Comparison of ENCODE assay signal across 9 mouse cellular contexts in genomic region chr13:58638950-58639349, GRCm38 (mm10). TPM values are rescaled to one million over a fixed set of nuclear protein-coding genes. Genes with fewer than 3 reads are reported as not detected.
DNase-seq lines count a peak whose midpoint lies in the region; ATAC-seq and TF ChIP-seq lines count a peak whose summit lies in the region.
"Had no signal": no experiment of that assay in that cellular context is flagged by ENCODE, and none has a peak within 500 bp of the region (broad histone marks: within the 10 kb centered on the region; RNA-seq: fewer than 3 reads in every experiment).

No protein-coding gene starts in this region.

- peak; percentile 32 for DNase-seq in adrenal gland, postnatal 14 days
- peak; percentile 26 to 69 for DNase-seq in kidney, postnatal 36 days
- peak; percentile 32 for DNase-seq in lung, postnatal 0 days (ENCODE audit: low spot score)
- peak; percentile 66 for DNase-seq in right cerebral cortex, postnatal 25 days
- DNase-seq in thymus, adult 18-20 months, result no peak
- DNase-seq: liver, embryonic 13.5 days had no signal

- H3K36me3 ChIP-seq in intestine, postnatal 0 days (ENCODE audit: control insufficient read depth, insufficient read depth), result no peaks in the 10 kb centered on the region
- no peaks in the 10 kb centered on the region for H3K36me3 ChIP-seq in intestine, embryonic 15.5 days
- H3K36me3 ChIP-seq in forebrain, embryonic 12.5 days (replicated peaks), result no peaks in the 10 kb centered on the region
- no peaks in the 10 kb centered on the region for H3K36me3 ChIP-seq in lung, postnatal 0 days (ENCODE audit: insufficient read depth, low read length)
- H3K36me3 ChIP-seq: liver, embryonic 13.5 days had no signal

- peak; percentile 70 for TF ChIP-seq CTCF in intestine, postnatal 0 days (IDR thresholded peaks at IDR 0.05; ENCODE audit: low read depth)
- TF ChIP-seq CTCF in lung, postnatal 0 days (IDR thresholded peaks at IDR 0.05), result peak; percentile 59

- TF ChIP-seq EP300 in lung, postnatal 0 days (IDR thresholded peaks at IDR 0.05), result no peak

- WGBS in intestine, postnatal 0 days, result 36% methylated on average over 4 of the region's 4 CpGs
- 37% methylated on average over 4 of the region's 4 CpGs for WGBS in intestine, embryonic 15.5 days
- WGBS in forebrain, embryonic 12.5 days, result 46% methylated on average over 4 of the region's 4 CpGs
- WGBS in lung, postnatal 0 days, result 31% methylated on average over 4 of the region's 4 CpGs

- H3K27ac ChIP-seq in intestine, postnatal 0 days (ENCODE audit: low read depth, low read length), result no peak overlapping the region
- H3K27ac ChIP-seq in intestine, embryonic 15.5 days, result no peak overlapping the region
- no peak overlapping the region for H3K27ac ChIP-seq in forebrain, embryonic 12.5 days
- H3K27ac ChIP-seq in lung, postnatal 0 days (ENCODE audit: low read length), result no peak overlapping the region
- H3K27ac ChIP-seq: liver, embryonic 13.5 days had no signal

- no peaks in the 10 kb centered on the region for H3K27me3 ChIP-seq in intestine, postnatal 0 days (replicated peaks; ENCODE audit: control insufficient read depth, insufficient read depth, low read length)
- H3K27me3 ChIP-seq in intestine, embryonic 15.5 days (replicated peaks), result no peaks in the 10 kb centered on the region
- peaks cover 7% of the 10 kb centered on the region; the same call in 1 of the 2 replicates for H3K27me3 ChIP-seq in forebrain, embryonic 12.5 days
- H3K27me3 ChIP-seq in lung, postnatal 0 days (replicated peaks; ENCODE audit: insufficient read depth, low read length), result no peaks in the 10 kb centered on the region

- ATAC-seq in intestine, postnatal 0 days, result no peak
- no peak for ATAC-seq in intestine, embryonic 15.5 days
- 0 out of 2 replicates have a peak, but pooled peaks have one; percentile 44 for ATAC-seq in forebrain, embryonic 12.5 days (ENCODE audit: low FRiP score)
- ATAC-seq in lung, postnatal 0 days, result no peak

- no peaks in the 10 kb centered on the region for H3K9me3 ChIP-seq in intestine, postnatal 0 days (ENCODE audit: control insufficient read depth)
- no peaks in the 10 kb centered on the region for H3K9me3 ChIP-seq in intestine, embryonic 15.5 days
- H3K9me3 ChIP-seq in forebrain, embryonic 12.5 days, result no peaks in the 10 kb centered on the region
- H3K9me3 ChIP-seq in lung, postnatal 0 days (ENCODE audit: low read length), result no peaks in the 10 kb centered on the region
- H3K9me3 ChIP-seq: liver, embryonic 13.5 days had no signal

- H3K9ac ChIP-seq in intestine, postnatal 0 days (ENCODE audit: low read depth, low read length), result no peak overlapping the region
- H3K9ac ChIP-seq in intestine, embryonic 15.5 days, result no peak overlapping the region
- H3K9ac ChIP-seq in forebrain, embryonic 12.5 days, result no peak overlapping the region
- no peak overlapping the region for H3K9ac ChIP-seq in lung, postnatal 0 days (replicated peaks; ENCODE audit: low read depth)
- H3K9ac ChIP-seq: liver, embryonic 13.5 days had no signal

- H3K4me1 ChIP-seq in intestine, postnatal 0 days (replicated peaks; ENCODE audit: control insufficient read depth, insufficient read depth, low read length), result no peaks in the 10 kb centered on the region
- no peaks in the 10 kb centered on the region for H3K4me1 ChIP-seq in intestine, embryonic 15.5 days (replicated peaks)
- no peaks in the 10 kb centered on the region; the same call in 1 of the 2 replicates for H3K4me1 ChIP-seq in forebrain, embryonic 12.5 days
- no peaks in the 10 kb centered on the region for H3K4me1 ChIP-seq in lung, postnatal 0 days (ENCODE audit: insufficient read depth, low read depth, low read length)
- H3K4me1 ChIP-seq: liver, embryonic 13.5 days had no signal

- no peak overlapping the region for H3K4me3 ChIP-seq in intestine, postnatal 0 days (ENCODE audit: low read depth, low read length)
- no peak overlapping the region for H3K4me3 ChIP-seq in intestine, embryonic 15.5 days (replicated peaks)
- no peak overlapping the region for H3K4me3 ChIP-seq in forebrain, embryonic 12.5 days (replicated peaks)
- H3K4me3 ChIP-seq in lung, postnatal 0 days (ENCODE audit: low read depth, low read length), result no peak overlapping the region
- H3K4me3 ChIP-seq: liver, embryonic 13.5 days had no signal

- H3K4me2 ChIP-seq in intestine, postnatal 0 days (replicated peaks; ENCODE audit: low read depth), result no peak overlapping the region
- H3K4me2 ChIP-seq in intestine, embryonic 15.5 days (replicated peaks), result no peak overlapping the region
- no peak overlapping the region for H3K4me2 ChIP-seq in forebrain, embryonic 12.5 days
- H3K4me2 ChIP-seq in lung, postnatal 0 days (replicated peaks; ENCODE audit: low read depth, low read length), result no peak overlapping the region
- H3K4me2 ChIP-seq: liver, embryonic 13.5 days had no signal

RNA-seq across cellular contexts. Expression of gene Slc28a3, which starts 28.3 kb away (rescaled TPM):
- polyA plus RNA-seq in intestine, postnatal 0 days (2015; fragmentation: Nextera tagmentation; extraction: Ambion mirVana), result 0.09 TPM in 1 of 2 replicates, not detected in the other
- polyA plus RNA-seq in intestine, embryonic 15.5 days (2015; fragmentation: Nextera tagmentation; extraction: Ambion mirVana), result 0.65 and 0.91 TPM in 2 replicates
- total RNA-seq in adrenal gland, postnatal 14 days (2021), result not detected in 2 replicates
- polyA plus RNA-seq in forebrain, embryonic 12.5 days (2016; fragmentation: Nextera tagmentation; extraction: Ambion mirVana), result not detected in 2 replicates
- polyA plus RNA-seq in lung, postnatal 0 days (2015; fragmentation: Nextera tagmentation; extraction: Ambion mirVana), result 0.05 and 0.18 TPM in 2 replicates
- polyA plus RNA-seq: liver, embryonic 13.5 days had no signal

Comparison
In these comparisons a context has a peak if more than half of its experiments do, and no peak if none do; other contexts are left out.
1. DNase-seq: peak in adrenal gland, postnatal 14 days (single experiment), kidney, postnatal 36 days (2 of 2), lung, postnatal 0 days (single experiment) and right cerebral cortex, postnatal 25 days (single experiment); none in thymus, adult 18-20 months (0 of 2).